ENCODE assay signal across 29 mouse cellular contexts in the genomic region with DNA sequence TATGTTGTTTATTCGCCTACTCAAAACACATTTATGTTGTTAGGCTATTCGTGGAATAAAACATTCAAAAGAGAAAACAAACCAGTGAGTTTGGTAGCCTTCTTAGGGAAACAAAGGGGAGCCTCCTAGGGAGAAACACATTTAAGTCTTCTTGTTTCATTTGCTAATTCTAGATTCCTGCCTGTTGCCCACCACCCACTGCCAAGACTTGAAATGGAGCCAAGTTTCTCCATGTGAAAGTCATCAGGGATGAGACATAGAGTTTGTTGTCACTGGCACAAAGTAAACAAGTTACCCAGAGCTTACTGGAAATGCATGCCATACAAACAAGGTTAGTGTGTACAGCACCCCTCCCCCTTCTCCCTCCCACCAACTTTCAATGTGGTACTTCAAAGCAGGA.
DNase-seq lines count a peak whose midpoint lies in the region; ATAC-seq and TF ChIP-seq lines count a peak whose summit lies in the region.
"Had no signal": no experiment of that assay in that cellular context is flagged by ENCODE, and none has a peak within 500 bp of the region (broad histone marks: within the 10 kb centered on the region; RNA-seq: fewer than 3 reads in every experiment).

No protein-coding gene starts in this region.

- no peak overlapping the region for H3K4me3 ChIP-seq in cerebellum, adult 2 months (replicated peaks; ENCODE audit: insufficient read depth, low read depth, low read length)
- H3K4me3 ChIP-seq in hindbrain, postnatal 0 days (ENCODE audit: low read length), result no peak overlapping the region
- H3K4me3 ChIP-seq in hindbrain, embryonic 11.5 days (ENCODE audit: low read depth, low read length), result no peak overlapping the region
- no peak overlapping the region for H3K4me3 ChIP-seq in embryonic facial prominence, embryonic 14.5 days (ENCODE audit: low read depth, low read length)
- H3K4me3 ChIP-seq: heart, embryonic 15.5 days; limb, embryonic 10.5 days; limb, embryonic 15.5 days; liver, embryonic 13.5 days; megakaryocyte, embryonic 14.5 days; midbrain, embryonic 12.5 days had no signal

- no peaks in the 10 kb centered on the region for H3K4me1 ChIP-seq in cerebellum, adult 2 months (ENCODE audit: control insufficient read depth, insufficient read depth, low read length)
- H3K4me1 ChIP-seq in hindbrain, postnatal 0 days (ENCODE audit: insufficient read depth, low read length), result no peaks in the 10 kb centered on the region
- no peaks in the 10 kb centered on the region for H3K4me1 ChIP-seq in hindbrain, embryonic 11.5 days (replicated peaks; ENCODE audit: control insufficient read depth, insufficient read depth, low read length)
- peaks cover 10% of the 10 kb centered on the region for H3K4me1 ChIP-seq in embryonic facial prominence, embryonic 14.5 days (ENCODE audit: control insufficient read depth, insufficient read depth, low read length)
- H3K4me1 ChIP-seq: heart, embryonic 15.5 days; liver, embryonic 13.5 days; megakaryocyte, embryonic 14.5 days; midbrain, embryonic 12.5 days had no signal

- TF ChIP-seq POLR2A in cerebellum, adult 2 months (IDR thresholded peaks at IDR 0.05; ENCODE audit: borderline replicate concordance, insufficient read depth, low read length), result no peak

- H3K27ac ChIP-seq in cerebellum, adult 2 months (ENCODE audit: insufficient read depth, low read length), result no peak overlapping the region
- H3K27ac ChIP-seq in hindbrain, postnatal 0 days, result no peak overlapping the region
- H3K27ac ChIP-seq in hindbrain, embryonic 11.5 days (ENCODE audit: low read depth, low read length), result no peak overlapping the region
- H3K27ac ChIP-seq in embryonic facial prominence, embryonic 14.5 days (replicated peaks; ENCODE audit: low read depth, low read length), result peak overlapping the region; percentile 61
- H3K27ac ChIP-seq: kidney, postnatal 0 days; limb, embryonic 10.5 days; liver, embryonic 13.5 days; midbrain, embryonic 12.5 days had no signal

- WGBS in cerebellum, adult 2 months, result 38% methylated on average over 2 of the region's 2 CpGs
- 28% methylated on average over 2 of the region's 2 CpGs for WGBS in hindbrain, postnatal 0 days
- 39% methylated on average over 2 of the region's 2 CpGs for WGBS in hindbrain, embryonic 11.5 days
- WGBS in embryonic facial prominence, embryonic 14.5 days, result 40% methylated on average over 2 of the region's 2 CpGs

- no peak overlapping the region for H3K9ac ChIP-seq in hindbrain, postnatal 0 days (replicated peaks; ENCODE audit: low read length)
- H3K9ac ChIP-seq in hindbrain, embryonic 11.5 days (ENCODE audit: low read depth, low read length), result no peak overlapping the region
- H3K9ac ChIP-seq in embryonic facial prominence, embryonic 14.5 days (ENCODE audit: low read depth, low read length), result no peak overlapping the region
- H3K9ac ChIP-seq: heart, embryonic 15.5 days; limb, embryonic 15.5 days; liver, embryonic 13.5 days; midbrain, embryonic 12.5 days had no signal

- peak; percentile 27; the same call in 1 of the 2 replicates for ATAC-seq in hindbrain, postnatal 0 days
- ATAC-seq in hindbrain, embryonic 11.5 days (ENCODE audit: low FRiP score), result no peak
- 0 out of 2 replicates have a peak, but pooled peaks have one; percentile 17 for ATAC-seq in embryonic facial prominence, embryonic 14.5 days (ENCODE audit: low read depth)
- no peak for ATAC-seq in erythroid progenitor cell, adult 5-6 weeks (replicated peaks; ENCODE audit: low FRiP score, poor library complexity, severe bottlenecking)
- ATAC-seq: activated CD4-positive, CD25-positive, alpha-beta regulatory T cell, adult 4 months; intestine, embryonic 16.5 days; lung, postnatal 0 days had no signal

- H3K27me3 ChIP-seq in cerebellum, adult 2 months (ENCODE audit: control insufficient read depth, insufficient read depth, low read length), result no peaks in the 10 kb centered on the region; the same call in 1 of the 2 replicates
- H3K27me3 ChIP-seq in hindbrain, postnatal 0 days (ENCODE audit: insufficient read depth, low read length), result no peaks in the 10 kb centered on the region
- H3K27me3 ChIP-seq in hindbrain, embryonic 11.5 days (ENCODE audit: control insufficient read depth, insufficient read depth, low read length), result no peaks in the 10 kb centered on the region
- no peaks in the 10 kb centered on the region for H3K27me3 ChIP-seq in embryonic facial prominence, embryonic 14.5 days (replicated peaks; ENCODE audit: control insufficient read depth, insufficient read depth, low read length)
- H3K27me3 ChIP-seq: CH12.LX; heart, embryonic 15.5 days; limb, embryonic 15.5 days; liver, embryonic 13.5 days; megakaryocyte, embryonic 14.5 days; midbrain, embryonic 12.5 days had no signal

- no peak for TF ChIP-seq CTCF in cerebellum, adult 2 months (IDR thresholded peaks at IDR 0.05; ENCODE audit: borderline replicate concordance, insufficient read depth, low read depth, low read length)
- no peak for TF ChIP-seq CTCF in hindbrain, postnatal 0 days (IDR thresholded peaks at IDR 0.05; ENCODE audit: low read depth)

- DNase-seq in cerebellum, postnatal 10 days, result peak; percentile 35 to 42
- no peak for DNase-seq in cerebellum, adult 2 months
- DNase-seq in hindbrain, postnatal 0 days (ENCODE audit: low spot score), result peak; percentile 53
- DNase-seq in hindbrain, embryonic 11.5 days (ENCODE audit: low spot score), result no peak
- peak; percentile 11 for DNase-seq in NIH3T3 (ENCODE audit: low read depth)
- DNase-seq in embryonic facial prominence, embryonic 14.5 days (ENCODE audit: low spot score), result peak; percentile 71
- DNase-seq in embryo, embryonic 10 days (ENCODE audit: low spot score), result no peak
- DNase-seq: adrenal gland, postnatal 10 days; cerebellum, adult 11 months; gastrocnemius, postnatal 14 days; kidney, adult 8-10 months; kidney, postnatal 4 days; liver, embryonic 13.5 days; lung, adult 18-20 months; lung, postnatal 4 days; right cerebral cortex, adult 18-20 months; thymus, adult 2 months; thymus, postnatal 36 days had no signal

- H3K9me3 ChIP-seq in hindbrain, postnatal 0 days (ENCODE audit: low read length), result no peaks in the 10 kb centered on the region
- H3K9me3 ChIP-seq in hindbrain, embryonic 11.5 days (ENCODE audit: control insufficient read depth, low read length), result no peaks in the 10 kb centered on the region
- H3K9me3 ChIP-seq in embryonic facial prominence, embryonic 14.5 days (ENCODE audit: control insufficient read depth, low read length), result no peaks in the 10 kb centered on the region
- H3K9me3 ChIP-seq: heart, embryonic 15.5 days; limb, embryonic 10.5 days; limb, embryonic 15.5 days; liver, embryonic 13.5 days; midbrain, embryonic 12.5 days had no signal

- no peaks in the 10 kb centered on the region for H3K36me3 ChIP-seq in hindbrain, postnatal 0 days (ENCODE audit: insufficient read depth, low read length)
- H3K36me3 ChIP-seq in hindbrain, embryonic 11.5 days (ENCODE audit: control insufficient read depth, insufficient read depth, low read length), result no peaks in the 10 kb centered on the region
- H3K36me3 ChIP-seq in embryonic facial prominence, embryonic 14.5 days (ENCODE audit: control insufficient read depth, insufficient read depth, low read length), result no peaks in the 10 kb centered on the region
- H3K36me3 ChIP-seq: heart, embryonic 15.5 days; limb, embryonic 10.5 days; limb, embryonic 15.5 days; liver, embryonic 13.5 days; midbrain, embryonic 12.5 days had no signal

- H3K4me2 ChIP-seq in hindbrain, postnatal 0 days (ENCODE audit: low read depth, low read length), result no peak overlapping the region
- H3K4me2 ChIP-seq in hindbrain, embryonic 11.5 days (replicated peaks; ENCODE audit: low read depth, low read length), result no peak overlapping the region
- no peak overlapping the region for H3K4me2 ChIP-seq in embryonic facial prominence, embryonic 14.5 days (ENCODE audit: low read depth, low read length)
- H3K4me2 ChIP-seq: heart, embryonic 15.5 days; limb, embryonic 15.5 days; liver, embryonic 13.5 days; midbrain, embryonic 12.5 days had no signal

Comparison
In these comparisons a context has a peak if more than half of its experiments do, and no peak if none do; other contexts are left out.
1. DNase-seq: peak in cerebellum, postnatal 10 days (2 of 2), hindbrain, postnatal 0 days (single experiment), NIH3T3 (single experiment) and embryonic facial prominence, embryonic 14.5 days (single experiment); none in cerebellum, adult 2 months (0 of 2), hindbrain, embryonic 11.5 days (single experiment) and embryo, embryonic 10 days (single experiment).
2. ATAC-seq: peak in hindbrain, postnatal 0 days (single experiment) and embryonic facial prominence, embryonic 14.5 days (single experiment); none in hindbrain, embryonic 11.5 days (single experiment) and erythroid progenitor cell, adult 5-6 weeks (single experiment).